Mouse (Mus musculus): ENCODE measurements at regions not wholly inside any gene's neighbourhood (a gene's known extent, or its start where the extent isn't known, plus 50 kb on each side); places are given as distances from the start of the nearest gene placed in this dataset.

- TF ChIP-seq MYOG (IDR thresholded peaks at IDR 0.05; ENCODE audit: control insufficient read depth in 1 of 3, insufficient read depth in 1 of 3, insufficient read length in 2 of 3, low read depth in 2 of 3) = no peak
- no peak for TF ChIP-seq E2F4 (IDR thresholded peaks at IDR 0.05; ENCODE audit: insufficient read depth)
- TF ChIP-seq CEBPB (IDR thresholded peaks at IDR 0.05; ENCODE audit: insufficient read depth, poor library complexity, severe bottlenecking) = no peak
- no peak for TF ChIP-seq REST (IDR thresholded peaks at IDR 0.05; ENCODE audit: insufficient read depth, insufficient read length)
- TF ChIP-seq SRF (IDR thresholded peaks at IDR 0.05; ENCODE audit: control insufficient read depth, insufficient read length, low read depth) = no peak
- TF ChIP-seq TCF12 (IDR thresholded peaks at IDR 0.05; ENCODE audit: insufficient read depth, poor library complexity, severe bottlenecking) = no peak
- TF ChIP-seq MYOD1 (IDR thresholded peaks at IDR 0.05; ENCODE audit: control insufficient read depth in 1 of 3, insufficient read length in 2 of 3, low read depth in 2 of 3) = no peak
- TF ChIP-seq MAX (IDR thresholded peaks at IDR 0.05; ENCODE audit: low read depth) = no peak
- no peak for TF ChIP-seq POLR2A (IDR thresholded peaks at IDR 0.05; ENCODE audit: insufficient read length, low read depth)
- no peak for TF ChIP-seq TCF3 (IDR thresholded peaks at IDR 0.05; ENCODE audit: insufficient read length, low read depth)
- no peak for TF ChIP-seq USF1 (IDR thresholded peaks at IDR 0.05; ENCODE audit: low read depth)
- H3ac ChIP-seq (ENCODE audit: control insufficient read depth, insufficient read length) = no peak overlapping the region
- H3K79me2 ChIP-seq (ENCODE audit: control insufficient read depth, insufficient read depth) = no peaks in the 10 kb centered on the region
- no peaks in the 10 kb centered on the region for H3K27me3 ChIP-seq (ENCODE audit: control insufficient read depth, insufficient read depth, insufficient read length)
- no peak overlapping the region for H3K4me2 ChIP-seq (ENCODE audit: low read depth)
- no peak overlapping the region for H3K4me3 ChIP-seq
- H3K36me3 ChIP-seq (ENCODE audit: control insufficient read depth, insufficient read depth) = no peaks in the 10 kb centered on the region
These were observed 161.4 kb upstream of the Gm11042 start for GRCm38 (mm10) chr12:74477619-74478018.

GRCm38 (mm10) chr12:74474741-74475140 lies 158.5 kb upstream of the Gm11042 start:
- TF ChIP-seq USF1 (IDR thresholded peaks at IDR 0.05; ENCODE audit: low read depth) (no peak), REST (IDR thresholded peaks at IDR 0.05; ENCODE audit: insufficient read depth, insufficient read length) (no peak), SRF (IDR thresholded peaks at IDR 0.05; ENCODE audit: control insufficient read depth, insufficient read length, low read depth) (no peak), MAX (IDR thresholded peaks at IDR 0.05; ENCODE audit: low read depth) (no peak), E2F4 (IDR thresholded peaks at IDR 0.05; ENCODE audit: insufficient read depth) (no peak), MYOG (IDR thresholded peaks at IDR 0.05; ENCODE audit: control insufficient read depth in 1 of 3, insufficient read depth in 1 of 3, insufficient read length in 2 of 3, low read depth in 2 of 3) (no peak)
- H3K4me2 ChIP-seq (ENCODE audit: low read depth) = no peak overlapping the region
- no peaks in the 10 kb centered on the region for H3K79me2 ChIP-seq (ENCODE audit: control insufficient read depth, insufficient read depth)
- H3K4me3 ChIP-seq = no peak overlapping the region
- H3K36me3 ChIP-seq (ENCODE audit: control insufficient read depth, insufficient read depth) = no peaks in the 10 kb centered on the region
- no peaks in the 10 kb centered on the region for H3K27me3 ChIP-seq (ENCODE audit: control insufficient read depth, insufficient read depth, insufficient read length)
- H3ac ChIP-seq (ENCODE audit: control insufficient read depth, insufficient read length) = no peak overlapping the region

- Histone ChIP-seq H3K4me3 (no peak overlapping the region), H3K79me2 (ENCODE audit: control insufficient read depth, insufficient read depth) (no peaks in the 10 kb centered on the region), H3ac (ENCODE audit: control insufficient read depth, insufficient read length) (no peak overlapping the region), H3K27me3 (ENCODE audit: control insufficient read depth, insufficient read depth, insufficient read length) (no peaks in the 10 kb centered on the region), H3K36me3 (ENCODE audit: control insufficient read depth, insufficient read depth) (no peaks in the 10 kb centered on the region), H3K4me2 (ENCODE audit: low read depth) (no peak overlapping the region)
- TF ChIP-seq MYOD1 (IDR thresholded peaks at IDR 0.05; ENCODE audit: control insufficient read depth in 1 of 3, insufficient read length in 2 of 3, low read depth in 2 of 3) = peak in 1 of 3 experiments; percentile 60
- TF ChIP-seq POLR2A (IDR thresholded peaks at IDR 0.05; ENCODE audit: insufficient read length, low read depth) = no peak
- no peak for TF ChIP-seq REST (IDR thresholded peaks at IDR 0.05; ENCODE audit: insufficient read depth, insufficient read length)
- TF ChIP-seq E2F4 (IDR thresholded peaks at IDR 0.05; ENCODE audit: insufficient read depth) = no peak
- TF ChIP-seq USF1 (IDR thresholded peaks at IDR 0.05; ENCODE audit: low read depth) = no peak
- no peak for TF ChIP-seq MAX (IDR thresholded peaks at IDR 0.05; ENCODE audit: low read depth)
- TF ChIP-seq MYOG (IDR thresholded peaks at IDR 0.05; ENCODE audit: control insufficient read depth in 1 of 3, insufficient read depth in 1 of 3, insufficient read length in 2 of 3, low read depth in 2 of 3) = peak in 2 of 3 experiments; percentile 6 to 7
- TF ChIP-seq TCF12 (IDR thresholded peaks at IDR 0.05; ENCODE audit: insufficient read depth, poor library complexity, severe bottlenecking) = no peak
- TF ChIP-seq CEBPB (IDR thresholded peaks at IDR 0.05; ENCODE audit: insufficient read depth, poor library complexity, severe bottlenecking) = no peak
- TF ChIP-seq POLR2AphosphoS2 (IDR thresholded peaks at IDR 0.05; ENCODE audit: insufficient read length, low read depth) = no peak
- no peak for TF ChIP-seq SRF (IDR thresholded peaks at IDR 0.05; ENCODE audit: control insufficient read depth, insufficient read length, low read depth)
- no peak for TF ChIP-seq TCF3 (IDR thresholded peaks at IDR 0.05; ENCODE audit: insufficient read length, low read depth)
These were observed 142.3 kb upstream of the Gm11042 start for GRCm38 (mm10) chr12:74458521-74458920.

GRCm38 (mm10) chr12:74452375-74453090 lies 136.3 kb upstream of the Gm11042 start:
- Histone ChIP-seq H3K4me2 (ENCODE audit: low read depth) (no peak overlapping the region), H3K4me3 (no peak overlapping the region), H3K36me3 (ENCODE audit: control insufficient read depth, insufficient read depth) (no peaks in the 10 kb centered on the region), H3K27me3 (ENCODE audit: control insufficient read depth, insufficient read depth, insufficient read length) (no peaks in the 10 kb centered on the region), H3ac (ENCODE audit: control insufficient read depth, insufficient read length) (no peak overlapping the region), H3K79me2 (ENCODE audit: control insufficient read depth, insufficient read depth) (no peaks in the 10 kb centered on the region)
- no peak for TF ChIP-seq POLR2AphosphoS2 (IDR thresholded peaks at IDR 0.05; ENCODE audit: insufficient read length, low read depth)
- no peak for TF ChIP-seq MAX (IDR thresholded peaks at IDR 0.05; ENCODE audit: low read depth)
- no peak for TF ChIP-seq TCF12 (IDR thresholded peaks at IDR 0.05; ENCODE audit: insufficient read depth, poor library complexity, severe bottlenecking)

GRCm38 (mm10) chr12:74448248-74448647 lies 132.1 kb upstream of the Gm11042 start:
- Histone ChIP-seq H3K79me2 (ENCODE audit: control insufficient read depth, insufficient read depth) (no peaks in the 10 kb centered on the region), H3K36me3 (ENCODE audit: control insufficient read depth, insufficient read depth) (no peaks in the 10 kb centered on the region), H3K27me3 (ENCODE audit: control insufficient read depth, insufficient read depth, insufficient read length) (no peaks in the 10 kb centered on the region), H3K4me2 (ENCODE audit: low read depth) (no peak overlapping the region), H3K4me3 (no peak overlapping the region), H3ac (ENCODE audit: control insufficient read depth, insufficient read length) (no peak overlapping the region)
- TF ChIP-seq MYOD1 (IDR thresholded peaks at IDR 0.05; ENCODE audit: control insufficient read depth in 1 of 3, insufficient read length in 2 of 3, low read depth in 2 of 3) (no peak), POLR2AphosphoS2 (IDR thresholded peaks at IDR 0.05; ENCODE audit: insufficient read length, low read depth) (no peak), MAX (IDR thresholded peaks at IDR 0.05; ENCODE audit: low read depth) (no peak), TCF3 (IDR thresholded peaks at IDR 0.05; ENCODE audit: insufficient read length, low read depth) (no peak), CEBPB (IDR thresholded peaks at IDR 0.05; ENCODE audit: insufficient read depth, poor library complexity, severe bottlenecking) (no peak), E2F4 (IDR thresholded peaks at IDR 0.05; ENCODE audit: insufficient read depth) (no peak), TCF12 (IDR thresholded peaks at IDR 0.05; ENCODE audit: insufficient read depth, poor library complexity, severe bottlenecking) (no peak), POLR2A (IDR thresholded peaks at IDR 0.05; ENCODE audit: insufficient read length, low read depth) (no peak), USF1 (IDR thresholded peaks at IDR 0.05; ENCODE audit: low read depth) (no peak), REST (IDR thresholded peaks at IDR 0.05; ENCODE audit: insufficient read depth, insufficient read length) (no peak), MYOG (IDR thresholded peaks at IDR 0.05; ENCODE audit: control insufficient read depth in 1 of 3, insufficient read depth in 1 of 3, insufficient read length in 2 of 3, low read depth in 2 of 3) (no peak), SRF (IDR thresholded peaks at IDR 0.05; ENCODE audit: control insufficient read depth, insufficient read length, low read depth) (no peak)
